Mouse (Mus musculus) urinary bladder, adult 18-20 months (tissue): Measurements from ENCODE around the gene Yjefn3.
"Not testable (repeated sequence)": the region's sequence is repeated elsewhere in the genome, so short reads cannot be mapped to it uniquely, and the experiment has no call there.

Experiments
- DNase-seq, 2 experiments: peaks; one replicate each; pipeline ENCODE4 v3.0.0; 2022; ENCODE audit warnings: low spot score in 2 of 2, mixed read lengths in 2 of 2

Yjefn3 gene

DNA sequence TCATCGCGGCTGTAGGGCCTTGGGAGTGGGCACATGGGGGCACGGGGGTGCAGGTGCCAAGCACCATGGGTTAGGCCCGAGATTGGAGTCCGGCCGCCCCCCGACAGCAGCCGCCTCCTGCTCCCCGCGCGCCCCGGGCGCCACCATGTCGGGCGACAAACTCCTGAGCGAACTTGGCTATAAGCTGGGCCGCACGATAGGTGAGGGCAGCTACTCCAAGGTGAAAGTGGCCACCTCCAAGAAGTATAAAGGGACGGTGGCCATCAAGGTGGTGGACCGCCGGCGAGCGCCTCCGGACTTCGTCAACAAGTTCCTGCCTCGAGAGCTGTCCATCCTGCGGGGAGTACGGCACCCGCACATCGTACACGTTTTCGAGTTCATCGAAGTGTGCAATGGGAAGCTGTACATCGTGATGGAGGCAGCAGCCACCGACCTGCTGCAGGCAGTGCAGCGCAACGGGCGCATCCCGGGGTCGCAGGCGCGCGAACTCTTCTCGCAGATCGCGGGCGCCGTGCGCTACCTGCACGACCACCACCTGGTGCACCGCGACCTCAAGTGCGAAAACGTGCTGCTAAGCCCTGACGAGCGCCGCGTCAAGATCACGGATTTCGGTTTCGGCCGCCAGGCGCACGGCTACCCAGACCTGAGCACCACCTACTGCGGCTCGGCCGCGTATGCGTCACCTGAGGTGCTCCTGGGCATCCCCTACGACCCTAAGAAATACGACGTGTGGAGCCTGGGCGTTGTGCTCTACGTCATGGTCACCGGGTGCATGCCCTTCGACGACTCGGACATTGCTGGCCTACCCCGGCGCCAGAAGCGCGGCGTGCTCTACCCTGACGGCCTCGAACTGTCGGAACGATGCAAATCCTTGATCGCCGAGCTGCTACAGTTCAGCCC lies at the start of gene Yjefn3, which contains the start of the genes Tssk6 and Ndufa13:
TSS of gene Yjefn3 (minus strand) at position 550 of the 900 bp plus-strand sequence.
TSS of gene Tssk6 (plus strand) at position 22 of the 900 bp plus-strand sequence.
TSS of gene Ndufa13 (minus strand) at position 396 of the 900 bp plus-strand sequence.
- no peak for DNase-seq

DNA sequence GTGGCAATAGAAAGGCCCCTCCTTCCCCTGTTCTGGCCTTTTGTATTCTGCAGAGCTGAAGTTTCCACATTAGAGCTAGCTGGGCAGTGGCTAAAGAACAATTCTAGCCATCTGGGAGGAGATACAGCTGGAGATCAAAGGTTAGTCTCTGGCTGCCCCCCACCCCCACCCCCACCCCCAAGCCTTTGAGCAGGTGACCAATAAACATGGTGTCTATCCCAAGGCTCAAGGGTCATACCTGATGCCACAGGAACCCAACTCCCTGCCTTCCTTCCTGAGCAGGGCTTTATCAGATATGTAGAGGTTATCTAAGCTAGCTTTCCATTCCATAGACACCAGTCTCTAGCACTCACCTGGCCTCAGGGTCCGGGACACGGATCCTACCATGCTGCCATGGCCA lies 47.8 kb upstream of the Yjefn3 start:
- no peak for DNase-seq

- DNase-seq, result not testable (repeated sequence)
Observed at GRCm38 (mm10) chr8:69942495-69942894, 40.0 kb upstream of the Yjefn3 start.

DNA sequence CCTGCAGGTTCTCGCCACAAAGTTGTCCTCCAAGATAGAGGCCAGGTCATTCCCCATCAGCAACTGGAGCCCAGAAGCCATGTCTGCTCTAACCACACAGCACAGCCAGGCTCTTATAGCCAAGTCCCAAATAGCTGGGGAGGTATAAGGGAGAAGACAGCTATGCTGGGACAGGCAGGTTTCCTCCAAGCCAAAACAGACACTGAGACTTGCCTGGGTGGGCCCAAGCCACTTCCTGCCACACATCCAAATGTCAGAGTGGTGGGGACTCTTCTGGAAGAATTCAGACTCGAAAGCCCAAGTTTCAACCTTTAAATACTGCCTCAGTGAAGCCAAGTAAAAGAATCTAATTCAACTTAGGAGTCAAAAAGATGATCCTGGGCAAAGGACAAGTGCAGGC lies 37.9 kb upstream of the Yjefn3 start:
- DNase-seq, result no peak

DNA sequence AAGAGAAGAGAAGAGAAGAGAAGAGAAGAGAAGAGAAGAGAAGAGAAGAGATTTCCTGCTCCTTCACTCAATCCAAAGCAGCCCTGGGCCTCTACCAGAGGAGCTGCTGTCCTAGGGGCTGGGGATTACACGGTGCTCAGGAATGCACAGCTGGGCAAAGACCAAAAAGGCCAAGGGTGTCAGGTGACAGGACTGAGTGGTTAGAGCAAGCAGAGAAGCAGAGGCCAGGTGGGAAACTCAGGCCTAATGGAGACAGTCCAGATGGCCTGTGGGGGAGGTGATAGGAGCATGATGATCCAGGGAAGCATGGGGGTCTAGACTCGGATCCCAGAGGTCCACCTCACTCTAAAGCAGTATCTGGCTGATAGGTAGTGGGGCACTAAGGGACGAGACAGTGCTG lies 37.1 kb upstream of the Yjefn3 start:
- DNase-seq, result no peak

GRCm38 (mm10) chr8:69938245-69938982 lies 35.9 kb upstream of the Yjefn3 start:
- DNase-seq, result no peak

DNA sequence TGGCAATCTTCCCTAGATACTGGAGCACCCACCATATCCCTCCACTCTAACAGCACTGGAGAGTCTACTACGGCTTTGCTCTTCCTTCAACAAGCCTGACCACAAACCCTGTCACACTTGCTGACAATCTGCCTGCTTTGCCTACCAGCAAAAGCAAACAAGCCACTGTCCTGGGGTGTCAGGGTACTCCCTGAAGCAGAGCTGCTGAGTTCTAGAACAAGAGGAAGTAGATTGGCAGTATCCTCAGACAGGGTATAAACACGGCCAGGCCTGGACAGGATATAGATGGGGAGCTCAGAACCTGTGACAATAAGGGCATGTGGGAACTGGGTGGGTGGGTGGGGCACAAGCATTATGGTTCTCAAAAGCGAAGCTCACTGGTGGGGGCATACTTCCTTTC lies 35.0 kb upstream of the Yjefn3 start:
- DNase-seq, result no peak

DNA sequence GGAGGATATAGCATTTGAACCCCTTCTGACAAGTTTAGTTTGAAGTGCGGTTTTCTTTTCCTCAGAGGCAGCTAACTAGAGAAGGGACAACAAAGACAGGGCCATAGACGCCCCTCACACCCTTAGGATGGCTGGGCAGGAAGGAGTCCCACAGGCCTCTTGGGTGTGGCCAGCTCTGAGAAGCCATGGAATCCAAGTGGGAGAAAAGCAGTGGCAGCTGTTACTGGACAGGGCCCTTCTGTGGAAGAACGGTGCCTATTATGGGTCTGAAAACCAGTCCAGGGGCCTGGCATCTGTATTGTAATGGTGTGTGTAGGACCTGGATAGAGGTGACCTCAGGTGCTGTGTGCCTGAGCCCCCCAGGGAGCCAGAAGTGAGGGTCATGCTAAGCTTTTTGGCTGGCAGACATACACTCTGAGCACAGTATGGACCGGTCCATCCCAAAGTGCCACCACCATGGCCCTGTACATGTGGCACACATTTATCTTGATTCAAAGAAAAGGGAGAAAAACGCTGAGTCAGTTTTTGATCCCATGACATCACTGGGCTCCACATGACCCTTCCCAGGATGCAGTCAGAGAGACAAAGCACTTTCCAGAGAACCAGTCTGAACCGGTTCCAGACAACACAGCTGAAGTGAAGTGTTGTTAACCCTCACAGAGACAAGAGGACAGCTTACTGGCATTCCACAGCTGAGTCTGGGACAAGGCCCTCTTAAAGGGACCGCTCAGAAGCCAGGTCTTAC lies 33.7 kb upstream of the Yjefn3 start:
- no peak for DNase-seq

GRCm38 (mm10) chr8:69935431-69935830 lies 32.9 kb upstream of the Yjefn3 start:
- DNase-seq, result no peak

- no peak for DNase-seq
Observed at GRCm38 (mm10) chr8:69934582-69934981, 32.1 kb upstream of the Yjefn3 start.

GRCm38 (mm10) chr8:69933811-69934210 lies 31.3 kb upstream of the Yjefn3 start:
- DNase-seq, result no peak

- DNase-seq, result no peak
Observed at GRCm38 (mm10) chr8:69926901-69927300, 24.4 kb upstream of the Yjefn3 start.

DNA sequence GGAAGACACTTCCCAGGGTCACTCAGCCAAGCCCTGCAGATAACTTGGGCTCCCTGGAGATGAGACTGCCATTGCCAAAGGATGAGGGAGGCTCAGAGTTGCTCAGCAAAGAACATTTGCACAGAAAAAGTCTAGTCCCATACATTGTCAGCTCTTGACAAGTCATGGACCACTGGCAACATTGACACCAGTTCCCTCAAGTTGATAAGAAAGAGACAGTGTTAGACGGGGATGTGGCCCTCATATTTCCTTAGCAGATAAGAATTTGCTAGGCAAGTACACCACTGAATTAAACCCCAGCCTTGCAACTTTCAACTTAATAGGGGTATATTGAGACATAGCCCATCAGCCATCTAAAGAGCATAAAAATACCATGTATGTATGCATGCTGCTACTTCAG lies 21.5 kb upstream of the Yjefn3 start:
- no peak for DNase-seq

DNA sequence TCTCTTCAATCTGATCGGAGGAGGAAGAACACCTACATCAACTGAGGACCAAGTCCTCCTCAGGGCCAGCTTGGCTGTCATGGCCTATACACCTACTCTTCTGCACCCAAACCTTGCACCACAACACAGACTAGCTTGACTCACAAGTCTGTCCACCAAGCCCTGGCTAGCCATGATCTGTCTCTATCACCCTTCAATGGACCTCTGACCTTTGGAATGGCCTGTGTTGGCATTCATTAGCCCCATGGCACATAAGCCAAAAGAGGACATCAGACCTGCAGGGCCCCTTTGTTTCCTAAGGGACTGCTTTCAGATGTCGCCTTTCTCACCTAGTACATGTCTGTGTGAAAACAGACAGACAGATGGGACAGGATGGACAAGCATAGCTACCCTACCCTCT lies 18.6 kb upstream of the Yjefn3 start:
- DNase-seq, result no peak

DNA sequence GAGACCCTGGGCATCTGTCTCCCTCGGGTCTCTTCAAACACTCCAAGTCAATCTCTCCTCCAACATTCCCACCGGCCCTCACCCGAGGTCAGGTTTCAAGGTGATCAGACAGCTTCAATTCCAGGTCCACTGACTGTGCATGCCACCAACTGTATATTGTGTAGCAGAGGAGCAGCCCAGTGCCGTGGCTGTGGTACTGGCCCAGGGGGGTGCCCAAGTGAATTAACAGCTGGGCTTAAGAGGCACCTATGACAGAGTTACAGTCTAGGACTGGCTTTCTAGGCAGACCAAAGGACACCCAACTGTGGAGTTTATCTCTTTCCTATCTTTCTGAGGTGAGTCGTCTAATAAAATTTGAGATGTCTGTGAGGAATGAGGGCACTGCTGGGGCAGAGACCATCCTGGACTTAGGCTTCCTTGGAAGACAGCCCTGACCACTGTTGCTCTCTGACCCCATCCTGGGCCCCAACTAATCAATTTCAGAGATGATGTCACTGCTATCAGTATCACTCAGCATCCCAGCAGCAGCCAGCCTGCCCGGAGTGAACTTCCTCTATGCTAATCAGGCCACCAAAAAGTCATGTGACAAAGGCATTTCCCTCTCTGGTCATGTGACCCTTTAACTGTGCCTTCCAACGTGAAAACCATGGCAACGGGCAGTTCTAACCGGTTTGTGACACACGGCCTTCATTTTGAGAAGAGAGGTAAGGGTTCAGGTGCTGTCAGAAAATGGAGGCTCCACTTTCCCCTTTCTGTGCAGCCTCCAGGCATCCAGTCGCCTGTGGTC lies 17.6 kb upstream of the Yjefn3 start:
- peak in 1 of 2 experiments; percentile 38 for DNase-seq

DNA sequence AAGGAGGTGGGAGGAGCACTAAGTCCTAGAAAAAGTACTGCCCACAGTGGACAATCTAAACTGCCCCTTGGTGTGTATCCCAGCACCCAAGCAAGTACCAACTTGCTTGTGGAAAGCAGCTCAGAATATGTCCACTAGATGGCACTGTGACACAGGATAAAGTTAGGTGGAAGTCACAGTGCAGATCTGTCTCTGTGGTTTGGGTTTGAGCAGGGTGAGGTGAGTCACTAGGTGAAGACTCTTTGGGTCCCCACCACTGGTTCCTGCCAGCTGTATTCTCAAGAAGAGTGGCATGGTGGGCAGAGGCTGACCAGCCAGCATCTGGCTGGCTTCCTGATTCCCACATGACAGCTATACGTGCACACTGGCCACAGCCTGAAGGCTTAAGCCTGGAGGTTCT lies 16.5 kb upstream of the Yjefn3 start:
- peak; percentile 49 to 66 for DNase-seq

DNA sequence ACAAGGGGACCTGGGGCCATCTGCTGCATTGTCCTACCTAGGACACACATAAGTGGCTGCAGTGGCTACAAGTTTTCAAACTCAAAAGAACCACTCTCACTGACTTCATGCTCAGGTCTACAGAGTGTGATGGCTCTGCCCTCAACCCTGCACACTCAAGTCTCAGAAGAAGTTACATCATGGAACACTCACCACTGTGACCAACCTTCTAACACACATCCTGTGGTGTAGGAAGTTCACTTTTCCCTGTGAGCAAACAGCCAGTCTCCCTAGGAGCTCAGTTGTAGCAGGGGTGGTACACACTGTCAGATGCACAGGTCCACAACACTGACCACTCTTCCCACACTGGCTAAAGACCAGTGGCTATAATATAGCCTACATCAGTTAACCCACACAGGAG lies 16.0 kb upstream of the Yjefn3 start:
- no peak for DNase-seq

- no peak for DNase-seq
Observed at GRCm38 (mm10) chr8:69915748-69916147, 13.2 kb upstream of the Yjefn3 start.

DNA sequence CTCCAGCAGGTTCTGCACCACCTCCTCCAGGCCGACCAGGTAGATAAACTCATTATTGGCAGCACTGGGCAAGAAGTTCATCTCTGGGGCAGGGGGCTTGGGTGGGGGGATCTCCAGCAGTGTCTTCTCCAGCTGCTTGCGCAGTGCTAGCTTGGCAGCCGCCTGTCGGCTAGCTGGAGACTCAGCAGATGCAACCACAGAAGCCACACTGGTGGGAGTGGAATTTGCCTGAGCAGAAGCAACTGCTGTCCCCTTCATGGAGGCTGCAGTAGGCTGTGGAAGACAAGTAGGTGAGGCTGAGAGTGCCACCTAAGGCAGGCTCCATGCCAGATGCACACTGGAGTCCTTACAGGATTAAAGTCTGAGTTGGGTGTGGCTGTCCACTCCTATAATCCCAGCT lies 12.0 kb upstream of the Yjefn3 start:
- no peak for DNase-seq

GRCm38 (mm10) chr8:69912478-69913074 lies 10.1 kb upstream of the Yjefn3 start:
- no peak for DNase-seq

- no peak for DNase-seq
Observed at GRCm38 (mm10) chr8:69911917-69912316, 9.4 kb upstream of the Yjefn3 start.
